Mouse (Mus musculus) spleen, adult 2 months (tissue): ENCODE measurements around the gene Zfp239. TPM values are rescaled to one million over a fixed set of nuclear protein-coding genes. Genes with fewer than 3 reads are reported as not detected.
"Not testable (repeated sequence)": the region's sequence is repeated elsewhere in the genome, so short reads cannot be mapped to it uniquely, and the experiment has no call there.

ENCODE experiments used
- DNase-seq, 2 experiments: peaks; one replicate each; pipeline versions ENCODE4 v3.0.0 to v3.0.0-alpha.2; 2012 to 2021; ENCODE audit warnings: low spot score in 2 of 2, low read depth in 1 of 2
- H3K27ac ChIP-seq: fragments of 200-500 bp; 2 replicates; pipeline ENCODE4 v1.5.1; 2012; ENCODE audit warnings: low read length, inconsistent platforms; ENCODE audit not compliant: insufficient read depth
- H3K27me3 ChIP-seq: fragments of 200-500 bp; 2 replicates; pipeline ENCODE4 v1.6.1; 2012; ENCODE audit warnings: mild to moderate bottlenecking, moderate library complexity, low read length, inconsistent platforms; ENCODE audit not compliant: control insufficient read depth, insufficient read depth
- H3K36me3 ChIP-seq: fragments of 200-500 bp; 2 replicates; pipeline ENCODE4 v1.6.1; 2012; ENCODE audit warnings: mild to moderate bottlenecking, low read length, inconsistent platforms; ENCODE audit not compliant: control insufficient read depth, insufficient read depth
- H3K4me1 ChIP-seq: fragments of 200-500 bp; 2 replicates; pipeline ENCODE4 v1.6.1; 2011; ENCODE audit warnings: inconsistent platforms; ENCODE audit not compliant: control insufficient read depth, insufficient read depth, insufficient read length
- H3K4me3 ChIP-seq: fragments of 200-500 bp; 2 replicates; pipeline ENCODE4 v1.5.1; 2011; ENCODE audit warnings: mild to moderate bottlenecking, inconsistent platforms; ENCODE audit not compliant: insufficient read depth, insufficient read length; ENCODE audit errors: extremely low read depth
- CTCF ChIP-seq: fragments of 200-500 bp; IDR thresholded peaks from 2 replicates; pipeline ENCODE4 v1.5.1; 2011; ENCODE audit warnings: mild to moderate bottlenecking, inconsistent platforms; ENCODE audit not compliant: insufficient read depth, insufficient read length, insufficient replicate concordance; ENCODE audit errors: extremely low read depth
- POLR2A ChIP-seq: fragments of 200-500 bp; IDR thresholded peaks from 2 replicates; pipeline ENCODE4 v1.6.1; 2011; ENCODE audit warnings: low read depth, low read length, inconsistent platforms
- WGBS: fragments of 180-500 bp; shearing (Covaris S2); methylation state at CpG from one replicate; pipeline ENCODE4 v1.1.7; 2018; 5-methylcytosine and 5-hydroxymethylcytosine counted together
- polyA plus RNA-seq: library from polyadenylated mRNA; depleted of rRNA; stranded (reverse); fragments of >200 nt; gene quantifications from 2 replicates; pipeline ENCODE4 v1.2.3, GENCODE M21; 2012

Zfp239 gene
- polyA plus RNA-seq, 1 experiment = 1.4 TPM

DNA sequence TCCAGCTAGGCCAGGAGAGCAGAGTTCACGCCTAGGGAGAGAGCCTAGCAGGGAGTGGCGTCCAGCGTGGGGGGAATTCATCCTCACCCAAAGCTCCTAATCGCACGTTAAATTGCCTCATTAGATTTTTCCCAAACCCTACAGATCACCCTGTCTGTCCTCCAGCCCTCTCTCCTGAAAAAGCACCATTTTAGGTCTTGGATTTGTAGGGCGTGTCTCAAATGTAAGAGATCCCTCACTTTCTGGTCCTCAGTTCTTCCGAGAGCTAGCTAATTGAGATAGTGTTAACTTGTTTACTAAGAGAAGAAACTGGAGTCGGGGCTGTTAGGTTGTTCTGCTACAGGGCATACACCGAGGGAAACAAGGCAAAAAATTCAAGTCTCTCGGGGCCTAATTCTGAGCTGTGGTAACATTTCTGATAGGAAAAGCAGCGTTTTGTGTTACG is 20.4 kb upstream of the Zfp239 start:
- TF ChIP-seq POLR2A (no peak), CTCF (no peak)
- H3K27ac ChIP-seq = peak overlapping the region; percentile 75
- H3K27me3 ChIP-seq = no peaks in the 10 kb centered on the region
- peaks cover 12% of the 10 kb centered on the region for H3K36me3 ChIP-seq
- 6% methylated on average over 12 of the region's 12 CpGs for WGBS
- H3K4me1 ChIP-seq = no peaks in the 10 kb centered on the region
- H3K4me3 ChIP-seq = peak overlapping the region; percentile 94
- no peak for DNase-seq

DNA sequence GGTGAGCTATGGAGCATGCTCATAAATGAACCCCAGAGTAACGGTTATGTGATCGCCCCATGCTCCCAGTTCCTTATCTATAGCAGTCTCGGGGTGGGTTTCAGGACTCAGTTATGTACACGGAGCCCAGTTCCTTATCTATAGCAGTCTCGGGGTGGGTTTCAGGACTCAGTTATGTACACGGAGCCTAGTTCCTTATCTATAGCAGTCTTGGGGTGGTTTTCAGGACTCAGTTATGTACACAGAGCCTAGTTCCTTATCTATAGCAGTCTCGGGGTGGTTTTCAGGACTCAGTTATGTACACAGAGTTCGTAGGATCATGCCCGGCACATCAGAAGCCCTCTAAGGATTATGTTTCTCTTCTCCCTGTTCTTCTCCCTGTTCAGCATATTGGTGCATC is 17.3 kb upstream of the Zfp239 start:
- Histone ChIP-seq H3K27me3 (no peaks in the 10 kb centered on the region), H3K4me3 (no peak overlapping the region), H3K4me1 (no peaks in the 10 kb centered on the region), H3K27ac (no peak overlapping the region), H3K36me3 (peaks cover 13% of the 10 kb centered on the region)
- no peak for TF ChIP-seq CTCF
- TF ChIP-seq POLR2A = no peak
- DNase-seq = no peak
- WGBS = 82% methylated on average over 9 of the region's 9 CpGs

DNA sequence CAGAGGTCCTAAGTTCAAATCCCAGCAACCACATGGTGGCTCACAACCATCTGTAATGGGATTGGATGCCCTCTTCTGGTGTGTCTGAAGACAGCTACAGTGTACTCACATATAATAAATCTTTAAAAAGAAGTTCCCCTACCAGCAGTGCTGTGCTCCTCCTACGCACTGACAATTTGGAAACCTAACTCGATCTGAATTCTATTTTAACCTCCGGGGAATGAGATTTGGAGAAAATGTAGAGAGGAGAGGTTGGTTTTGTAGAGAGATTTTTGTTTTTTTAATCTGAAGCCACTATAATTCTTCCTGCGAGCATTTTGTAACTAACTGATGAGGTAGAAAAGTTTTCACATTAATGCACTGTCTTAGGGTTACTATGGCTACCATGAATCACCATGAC is 15.2 kb upstream of the Zfp239 start:
- H3K4me3 ChIP-seq, H3K27me3 ChIP-seq, DNase-seq, H3K27ac ChIP-seq, H3K4me1 ChIP-seq: not testable (repeated sequence)
- H3K36me3 ChIP-seq = peaks cover 13% of the 10 kb centered on the region
- 95% methylated on average over 4 of the region's 4 CpGs for WGBS

DNA sequence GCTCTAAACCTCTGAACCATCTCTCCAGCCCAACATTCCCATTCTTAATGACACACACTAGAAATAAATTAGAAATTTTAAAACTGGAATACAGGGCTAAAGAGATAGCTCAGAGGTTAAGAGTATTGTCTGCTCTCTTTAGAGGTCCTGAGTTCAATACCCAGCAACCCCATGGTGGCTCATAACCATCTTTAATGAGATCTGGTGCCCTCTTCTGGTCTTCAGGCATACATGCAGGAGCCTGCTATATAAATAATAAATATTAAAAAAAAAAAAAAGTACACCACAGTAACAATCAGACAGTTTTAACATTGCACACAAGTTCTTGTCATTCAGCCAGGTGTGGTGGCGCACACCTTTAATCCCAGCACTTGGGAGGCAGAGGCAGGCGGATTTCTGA is 14.1 kb upstream of the Zfp239 start:
- H3K36me3 ChIP-seq = peaks cover 13% of the 10 kb centered on the region
- H3K4me3 ChIP-seq = no peak overlapping the region
- TF ChIP-seq POLR2A = no peak
- no peak for TF ChIP-seq CTCF
- DNase-seq = no peak
- 96% methylated on average over 2 of the region's 2 CpGs for WGBS
- H3K27me3 ChIP-seq = no peaks in the 10 kb centered on the region
- no peaks in the 10 kb centered on the region for H3K4me1 ChIP-seq
- H3K27ac ChIP-seq = no peak overlapping the region

DNA sequence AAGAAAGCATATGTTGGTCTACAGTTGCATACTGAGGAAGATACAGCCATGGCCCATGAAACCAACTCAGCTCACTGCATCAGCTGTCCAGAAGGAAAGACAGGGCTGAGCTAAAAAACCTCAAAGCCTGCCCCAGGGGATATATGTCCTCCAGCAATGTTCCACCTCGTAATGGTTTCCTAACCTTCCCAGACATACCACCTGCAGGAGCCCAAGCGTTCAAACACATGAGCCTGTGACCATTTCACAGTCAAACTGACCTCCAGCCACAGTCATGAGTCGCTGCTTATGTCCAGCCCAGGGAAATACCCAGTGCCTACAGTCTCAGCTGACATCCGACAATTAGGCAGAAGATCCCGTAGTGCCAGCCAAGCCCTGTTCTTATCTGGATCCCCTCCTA is 13.3 kb upstream of the Zfp239 start:
- 84% methylated on average over 5 of the region's 5 CpGs for WGBS
- peaks cover 11% of the 10 kb centered on the region for H3K36me3 ChIP-seq
- no peak for DNase-seq
- TF ChIP-seq CTCF (no peak), POLR2A (no peak)
- no peaks in the 10 kb centered on the region for H3K27me3 ChIP-seq
- no peaks in the 10 kb centered on the region for H3K4me1 ChIP-seq
- H3K27ac ChIP-seq = no peak overlapping the region
- H3K4me3 ChIP-seq = no peak overlapping the region

DNA sequence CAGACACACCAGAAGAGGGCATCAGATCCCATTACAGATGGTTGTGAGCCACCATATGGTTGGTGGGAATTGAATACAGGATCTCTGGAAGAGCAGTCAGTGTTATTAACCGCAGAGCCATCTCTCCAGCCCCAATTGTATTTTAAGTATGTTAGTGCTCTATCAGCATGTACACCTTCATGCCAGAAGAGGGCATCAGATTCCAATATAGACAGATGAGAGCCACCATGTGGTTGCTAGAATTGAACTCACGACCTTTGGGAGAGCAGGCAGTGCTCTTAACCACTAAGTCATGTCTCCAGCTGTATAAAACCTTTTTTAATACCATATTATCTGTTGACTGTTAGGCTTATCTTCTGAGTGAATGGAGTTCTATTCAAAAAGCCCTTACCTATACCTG is 10.2 kb upstream of the Zfp239 start:
- Histone ChIP-seq H3K27ac (no peak overlapping the region), H3K36me3 (0 out of 2 replicates have a peak, but pooled peaks cover 2% of the 10 kb centered on the region), H3K27me3 (no peaks in the 10 kb centered on the region), H3K4me3 (no peak overlapping the region), H3K4me1 (no peaks in the 10 kb centered on the region)
- no peak for TF ChIP-seq POLR2A
- WGBS = 43% methylated on average over 2 of the region's 2 CpGs
- DNase-seq = no peak

DNA sequence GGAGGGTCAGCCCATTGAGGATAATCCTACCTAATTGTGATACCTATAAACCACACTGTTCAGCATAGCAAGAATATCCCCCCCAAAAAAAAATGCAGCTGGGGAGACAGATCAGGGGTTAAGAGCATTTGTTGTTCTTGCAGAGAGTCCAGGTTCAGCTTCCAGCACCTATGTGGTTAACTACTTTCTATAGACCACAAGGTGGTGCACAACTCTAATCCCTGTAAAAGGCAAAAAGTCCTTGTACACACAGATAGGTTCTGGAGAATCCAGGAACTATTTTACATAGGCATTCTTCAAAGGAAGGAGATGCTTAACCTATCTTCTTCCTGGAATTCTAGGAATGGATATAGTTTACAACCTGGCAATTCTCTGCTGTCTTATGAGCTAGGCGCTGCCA is 3.9 kb upstream of the Zfp239 start:
- Histone ChIP-seq H3K27me3 (no peaks in the 10 kb centered on the region), H3K27ac (no peak overlapping the region), H3K4me3 (no peak overlapping the region), H3K36me3 (no peaks in the 10 kb centered on the region), H3K4me1 (no peaks in the 10 kb centered on the region)
- WGBS = 93% methylated on average over 1 of the region's 1 CpGs
- no peak for TF ChIP-seq CTCF
- TF ChIP-seq POLR2A = no peak
- no peak for DNase-seq
